Mouse (Mus musculus): ENCODE measurements around the gene Msl3l2.

- no peak for TF ChIP-seq CTCF (IDR thresholded peaks at IDR 0.05)
- no peak for TF ChIP-seq EP300 (IDR thresholded peaks at IDR 0.05)
These were observed 248 bp downstream of the Msl3l2 start for GRCm38 (mm10) chr10:56106996-56107334.
